Mouse (Mus musculus): ENCODE measurements around the gene Gm37240. TPM values are rescaled to one million over a fixed set of nuclear protein-coding genes. Genes with fewer than 3 reads are reported as not detected.

Gm37240 gene
- polyA plus RNA-seq, 1 experiment from 2014 or later = 0.48 TPM

GRCm38 (mm10) chr3:84687488-84687846, 1199.9 kb downstream of the Gm37240 start:
- H3K4me1 ChIP-seq = no peaks in the 10 kb centered on the region; the same call in none of the 2 replicates
- no peak overlapping the region for H3K4me3 ChIP-seq
- H3K4me2 ChIP-seq = no peak overlapping the region
- no peaks in the 10 kb centered on the region for H3K27me3 ChIP-seq
- no peak for ATAC-seq
- H3K9ac ChIP-seq = no peak overlapping the region
- no peak overlapping the region for H3K27ac ChIP-seq
- H3K9me3 ChIP-seq (replicated peaks) = no peaks in the 10 kb centered on the region
- WGBS = 35% methylated on average over 2 of the region's 2 CpGs
- no peaks in the 10 kb centered on the region for H3K36me3 ChIP-seq (ENCODE audit: poor library complexity, severe bottlenecking)

GRCm38 (mm10) chr3:84686799-84687487, 1200.4 kb downstream of the Gm37240 start:
- Histone ChIP-seq H3K4me3 (no peak overlapping the region), H3K9me3 (replicated peaks) (no peaks in the 10 kb centered on the region), H3K4me2 (no peak overlapping the region), H3K9ac (no peak overlapping the region), H3K27ac (no peak overlapping the region), H3K36me3 (ENCODE audit: poor library complexity, severe bottlenecking) (no peaks in the 10 kb centered on the region), H3K27me3 (no peaks in the 10 kb centered on the region), H3K4me1 (no peaks in the 10 kb centered on the region; the same call in none of the 2 replicates)
- 74% methylated on average over 7 of the region's 7 CpGs for WGBS
- ATAC-seq = no peak

GRCm38 (mm10) chr3:84686294-84686672, 1201.0 kb downstream of the Gm37240 start:
- H3K36me3 ChIP-seq (ENCODE audit: poor library complexity, severe bottlenecking) = no peaks in the 10 kb centered on the region
- no peak overlapping the region for H3K4me2 ChIP-seq
- H3K4me3 ChIP-seq = no peak overlapping the region
- no peak overlapping the region for H3K9ac ChIP-seq
- 86% methylated on average over 2 of the region's 2 CpGs for WGBS
- no peak for ATAC-seq
- no peaks in the 10 kb centered on the region; the same call in none of the 2 replicates for H3K4me1 ChIP-seq
- no peaks in the 10 kb centered on the region for H3K9me3 ChIP-seq (replicated peaks)
- H3K27ac ChIP-seq = no peak overlapping the region
- no peaks in the 10 kb centered on the region for H3K27me3 ChIP-seq

GRCm38 (mm10) chr3:84685662-84686293, 1201.5 kb downstream of the Gm37240 start:
- ATAC-seq = no peak
- H3K27me3 ChIP-seq = no peaks in the 10 kb centered on the region
- no peak overlapping the region for H3K4me3 ChIP-seq
- H3K4me2 ChIP-seq = no peak overlapping the region
- no peak overlapping the region for H3K27ac ChIP-seq
- H3K9ac ChIP-seq = no peak overlapping the region
- H3K36me3 ChIP-seq (ENCODE audit: poor library complexity, severe bottlenecking) = no peaks in the 10 kb centered on the region
- H3K4me1 ChIP-seq = no peaks in the 10 kb centered on the region; the same call in none of the 2 replicates
- WGBS = 75% methylated on average over 8 of the region's 8 CpGs
- no peaks in the 10 kb centered on the region for H3K9me3 ChIP-seq (replicated peaks)

GRCm38 (mm10) chr3:84683788-84684187, 1203.5 kb downstream of the Gm37240 start:
- Histone ChIP-seq H3K9ac (no peak overlapping the region), H3K27ac (no peak overlapping the region), H3K36me3 (ENCODE audit: poor library complexity, severe bottlenecking) (no peaks in the 10 kb centered on the region), H3K27me3 (no peaks in the 10 kb centered on the region), H3K9me3 (replicated peaks) (no peaks in the 10 kb centered on the region), H3K4me3 (no peak overlapping the region), H3K4me2 (no peak overlapping the region), H3K4me1 (no peaks in the 10 kb centered on the region)
- WGBS = 92% methylated on average over 6 of the region's 6 CpGs
- ATAC-seq = no peak

- Histone ChIP-seq H3K4me3 (no peak overlapping the region), H3K4me1 (no peaks in the 10 kb centered on the region), H3K27ac (no peak overlapping the region), H3K4me2 (no peak overlapping the region), H3K9me3 (replicated peaks) (no peaks in the 10 kb centered on the region), H3K9ac (no peak overlapping the region), H3K36me3 (ENCODE audit: poor library complexity, severe bottlenecking) (no peaks in the 10 kb centered on the region), H3K27me3 (no peaks in the 10 kb centered on the region)
- 90% methylated on average over 8 of the region's 8 CpGs for WGBS
- no peak for ATAC-seq
Observed at GRCm38 (mm10) chr3:84681699-84682098, 1205.6 kb downstream of the Gm37240 start.

- no peaks in the 10 kb centered on the region for H3K4me1 ChIP-seq
- 91% methylated on average over 7 of the region's 7 CpGs for WGBS
- ATAC-seq = no peak
Observed at GRCm38 (mm10) chr3:84680062-84680461, 1207.3 kb downstream of the Gm37240 start.

GRCm38 (mm10) chr3:84679542-84679941, 1207.8 kb downstream of the Gm37240 start:
- Histone ChIP-seq H3K36me3 (ENCODE audit: poor library complexity, severe bottlenecking) (no peaks in the 10 kb centered on the region), H3K4me1 (no peaks in the 10 kb centered on the region), H3K27me3 (no peaks in the 10 kb centered on the region), H3K4me2 (no peak overlapping the region), H3K9me3 (replicated peaks) (no peaks in the 10 kb centered on the region), H3K9ac (no peak overlapping the region), H3K4me3 (no peak overlapping the region), H3K27ac (no peak overlapping the region)
- ATAC-seq = no peak
- WGBS = 91% methylated on average over 8 of the region's 8 CpGs

More at GRCm38 (mm10) chr3:84680062-84680461, 1207.3 kb downstream of the Gm37240 start:
- Histone ChIP-seq H3K4me2 (no peak overlapping the region), H3K9ac (no peak overlapping the region), H3K36me3 (ENCODE audit: poor library complexity, severe bottlenecking) (no peaks in the 10 kb centered on the region), H3K27ac (no peak overlapping the region), H3K9me3 (replicated peaks) (no peaks in the 10 kb centered on the region), H3K4me3 (no peak overlapping the region), H3K27me3 (no peaks in the 10 kb centered on the region)

- Histone ChIP-seq H3K27me3 (no peaks in the 10 kb centered on the region), H3K36me3 (ENCODE audit: poor library complexity, severe bottlenecking) (no peaks in the 10 kb centered on the region), H3K9me3 (replicated peaks) (no peaks in the 10 kb centered on the region), H3K27ac (no peak overlapping the region), H3K4me1 (no peaks in the 10 kb centered on the region), H3K4me3 (no peak overlapping the region), H3K9ac (no peak overlapping the region), H3K4me2 (no peak overlapping the region)
- WGBS = 84% methylated on average over 5 of the region's 5 CpGs
- ATAC-seq = no peak
Observed at GRCm38 (mm10) chr3:84678891-84679290, 1208.4 kb downstream of the Gm37240 start.

GRCm38 (mm10) chr3:84675710-84676109, 1211.6 kb downstream of the Gm37240 start:
- Histone ChIP-seq H3K9ac (no peak overlapping the region), H3K27ac (no peak overlapping the region), H3K4me1 (no peaks in the 10 kb centered on the region), H3K4me3 (no peak overlapping the region), H3K36me3 (ENCODE audit: poor library complexity, severe bottlenecking) (no peaks in the 10 kb centered on the region), H3K4me2 (no peak overlapping the region), H3K27me3 (no peaks in the 10 kb centered on the region), H3K9me3 (replicated peaks) (no peaks in the 10 kb centered on the region)
- 68% methylated on average over 5 of the region's 5 CpGs for WGBS
- ATAC-seq = no peak

GRCm38 (mm10) chr3:84673552-84673951, 1213.8 kb downstream of the Gm37240 start:
- Histone ChIP-seq H3K27ac (no peak overlapping the region), H3K9ac (no peak overlapping the region), H3K36me3 (ENCODE audit: poor library complexity, severe bottlenecking) (no peaks in the 10 kb centered on the region), H3K27me3 (no peaks in the 10 kb centered on the region), H3K4me2 (no peak overlapping the region), H3K9me3 (replicated peaks) (no peaks in the 10 kb centered on the region), H3K4me3 (no peak overlapping the region), H3K4me1 (no peaks in the 10 kb centered on the region)
- 95% methylated on average over 6 of the region's 6 CpGs for WGBS
- ATAC-seq = no peak

GRCm38 (mm10) chr3:84672136-84672535, 1215.2 kb downstream of the Gm37240 start:
- no peaks in the 10 kb centered on the region for H3K4me1 ChIP-seq
- WGBS = 94% methylated on average over 12 of the region's 12 CpGs
- peaks cover 10% of the 10 kb centered on the region for H3K27me3 ChIP-seq

More at GRCm38 (mm10) chr3:84672136-84672535, 1215.2 kb downstream of the Gm37240 start:
- Histone ChIP-seq H3K4me3 (no peak overlapping the region), H3K4me2 (no peak overlapping the region), H3K36me3 (ENCODE audit: poor library complexity, severe bottlenecking) (no peaks in the 10 kb centered on the region), H3K9me3 (replicated peaks) (no peaks in the 10 kb centered on the region), H3K9ac (no peak overlapping the region), H3K27ac (no peak overlapping the region)
- no peak for ATAC-seq
